In the genomic region with DNA sequence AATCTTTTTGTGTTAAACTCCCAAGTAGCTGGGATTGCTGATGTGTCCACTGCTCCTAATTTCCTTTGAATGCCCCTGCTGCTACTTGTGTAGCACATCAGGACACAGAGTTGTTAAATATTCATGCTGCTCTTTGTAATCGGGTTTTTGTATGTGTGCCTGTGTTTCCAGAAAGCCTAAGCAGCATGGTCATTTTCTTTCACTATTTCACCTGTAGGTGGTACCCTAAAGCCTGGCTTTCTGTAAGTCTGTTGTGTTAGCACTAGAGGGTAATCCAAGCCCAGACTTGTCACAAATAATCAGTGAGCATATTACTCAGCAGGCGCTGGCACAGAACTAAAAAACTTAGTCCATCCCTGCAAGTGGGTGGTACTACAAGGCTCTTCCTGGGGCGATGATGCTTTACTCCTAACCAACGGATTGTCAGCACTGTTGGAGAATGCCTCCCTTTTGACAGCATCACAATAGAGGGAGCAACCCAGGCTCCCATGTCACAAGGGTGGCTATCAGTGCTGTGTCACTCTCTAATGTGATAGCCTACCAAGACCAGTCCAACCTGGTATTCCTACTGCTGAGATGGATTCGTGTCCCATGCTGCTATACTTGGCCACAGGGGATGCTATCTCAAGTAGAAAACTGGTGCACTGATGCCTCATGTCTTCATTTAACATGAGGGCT, we compare ENCODE assay signal across 8 mouse cellular contexts. TPM values are rescaled to one million over a fixed set of nuclear protein-coding genes. Genes with fewer than 3 reads are reported as not detected.
A peak's percentile ranks its signal among the peaks of the same experiment; 100 is the strongest.
DNase-seq lines count a peak whose midpoint lies in the region; ATAC-seq and TF ChIP-seq lines count a peak whose summit lies in the region.

No protein-coding gene starts in this region.

- H3K4me3 ChIP-seq in heart, postnatal 0 days (ENCODE audit: low read depth, low read length) = no peak overlapping the region

- H3K27me3 ChIP-seq in heart, postnatal 0 days (ENCODE audit: control insufficient read depth, insufficient read depth, low read length) = no peaks in the 10 kb centered on the region

- no peaks in the 10 kb centered on the region for H3K36me3 ChIP-seq in heart, postnatal 0 days (replicated peaks; ENCODE audit: control insufficient read depth, insufficient read depth, low read length)

- intact Hi-C loops in heart, postnatal 25 days (cut with DNase I) = loop anchor here (10.0 kb wide), 1 partner anchor 351 kb away; no protein-coding TSS in a partner anchor

- no peaks in the 10 kb centered on the region for H3K9me3 ChIP-seq in heart, postnatal 0 days (replicated peaks; ENCODE audit: control insufficient read depth, low read length)

- WGBS in heart, postnatal 0 days = 45% methylated on average over 5 of the region's 5 CpGs

- no peak for DNase-seq in heart, postnatal 0 days (ENCODE audit: low spot score)
- no peak for DNase-seq in heart, postnatal 25 days (ENCODE audit: low spot score)
- DNase-seq in B cell, adult 2 months = peak; percentile 54 to 56
- DNase-seq in adrenal gland, postnatal 25 days = peak; percentile 13
- peak; percentile 24 to 40 for DNase-seq in natural killer cell, adult 2 months (ENCODE audit: low spot score in 2 of 2)
- no peak for DNase-seq in frontal cortex, postnatal 25 days (ENCODE audit: low spot score in 2 of 2)
- DNase-seq in layer of hippocampus, adult 9-11 months = no peak

- H3K9ac ChIP-seq in heart, postnatal 0 days (replicated peaks; ENCODE audit: low read depth, low read length) = no peak overlapping the region

- H3K4me2 ChIP-seq in heart, postnatal 0 days (ENCODE audit: low read depth, low read length) = no peak overlapping the region

- H3K27ac ChIP-seq in heart, postnatal 0 days (ENCODE audit: low read depth) = no peak overlapping the region

- no peak for TF ChIP-seq EP300 in heart, postnatal 0 days (IDR thresholded peaks at IDR 0.05; ENCODE audit: low read depth)

- no peaks in the 10 kb centered on the region for H3K4me1 ChIP-seq in heart, postnatal 0 days (ENCODE audit: control insufficient read depth, insufficient read depth)

- peak; percentile 34 for TF ChIP-seq CTCF in heart, postnatal 0 days (IDR thresholded peaks at IDR 0.05; ENCODE audit: low read depth)

- ATAC-seq in heart, postnatal 0 days (ENCODE audit: insufficient read depth, low read depth) = no peak
- ATAC-seq in inflammation-experienced regulatory T-cells, adult 6 months = peak; percentile 92

RNA-seq across cellular contexts. Expression of a gene that starts 27.2 kb away (rescaled TPM):
- total RNA-seq in heart, postnatal 0 days (2014; rRNA removed; ENCODE audit: low replicate concordance) = 8.4 and 21.8 TPM in 2 replicates
- polyA plus RNA-seq in heart, postnatal 0 days (2015; fragmentation: Nextera tagmentation; extraction: Ambion mirVana) = 12.8 and 13.0 TPM in 2 replicates
- 1 to 10 TPM; 6.4 to 8.4 TPM for total RNA-seq in heart, postnatal 25 days (2021)
- 43.7 and 52.5 TPM in 2 replicates for total RNA-seq in adrenal gland, postnatal 25 days (2021)
- 10 to 100 TPM; 26.4 to 54.2 (median 46.2) TPM for polyA plus RNA-seq in inflammation-experienced regulatory T-cells, adult 6 months (2017; shearing (Covaris generic))

Comparison
In these comparisons a context has a peak if more than half of its experiments do, and no peak if none do; other contexts are left out.
1. DNase-seq: peak in B cell, adult 2 months (2 of 2), adrenal gland, postnatal 25 days (single experiment) and natural killer cell, adult 2 months (2 of 2); none in heart, postnatal 0 days (single experiment), heart, postnatal 25 days (single experiment), frontal cortex, postnatal 25 days (0 of 2) and layer of hippocampus, adult 9-11 months (single experiment).